Mouse (Mus musculus): ENCODE data around the gene Gm20809. TPM values are rescaled to one million over a fixed set of nuclear protein-coding genes. Genes with fewer than 3 reads are reported as not detected.
"Not testable (repeated sequence)": the region's sequence is repeated elsewhere in the genome, so short reads cannot be mapped to it uniquely, and the experiment has no call there.

The Gm20809 gene
- total RNA-seq (2015) (not detected in 2 replicates), total RNA-seq (2017) (not detected in 2 replicates)

- ATAC-seq (replicated peaks; ENCODE audit: poor library complexity): not testable (repeated sequence)
Observed at GRCm38 (mm10) chrY:24454757-24455156, at the start of gene Gm20809. Gene Gm20809 (plus strand): TSS chrY:24455057.

Data from megakaryocyte progenitor cell, adult 5-6 weeks (primary cell).